Mouse (Mus musculus) E14TG2a.4 (cell line): ENCODE results near the gene Aqp5.

Experiments used
- CTCF ChIP-seq: conservative IDR thresholded peaks from 2 replicates; pipeline ENCODE4 v1.5.1; 2014; ENCODE audit warnings: low read length
- NANOG ChIP-seq: IDR thresholded peaks from 2 replicates; pipeline ENCODE4 v1.6.1; 2014; ENCODE audit warnings: borderline replicate concordance, low read length, mixed read lengths
- POU5F1 ChIP-seq: IDR thresholded peaks from 2 replicates; pipeline ENCODE4 v1.6.1; 2014; ENCODE audit warnings: low read length, borderline replicate concordance

GRCm38 (mm10) chr15:99585741-99586140 is 4.8 kb upstream of the Aqp5 start:
- TF ChIP-seq CTCF (no peak), NANOG (no peak), POU5F1 (no peak)
